Mouse (Mus musculus) liver, embryonic 14.5 days (tissue): ENCODE data around the gene Ntn1. TPM values are rescaled to one million over a fixed set of nuclear protein-coding genes. Genes with fewer than 3 reads are reported as not detected.

Experiments
- ATAC-seq: fragments of 200-750 bp; cut with Nextera tagmentation; 2 replicates; pipeline ENCODE4 v1.8.0; 2017; ENCODE audit warnings: moderate number of reproducible peaks, mild to moderate bottlenecking, moderate library complexity; ENCODE audit not compliant: insufficient read depth
- DNase-seq, 3 experiments: peaks; one replicate each; pipeline ENCODE4 v3.0.0-alpha.2; 2012 to 2013; ENCODE audit warnings: low read depth in 3 of 3, low spot score in 3 of 3
- H3K27ac ChIP-seq: fragments of 300-500 bp; sonication (generic); 2 replicates; pipeline ENCODE4 v1.5.1; 2014; ENCODE audit warnings: moderate library complexity, mild to moderate bottlenecking, control low read depth, inconsistent platforms
- H3K27me3 ChIP-seq: fragments of 300-500 bp; sonication (generic); 2 replicates; pipeline ENCODE4 v1.6.1; 2014; ENCODE audit warnings: mild to moderate bottlenecking, low read length, moderate library complexity; ENCODE audit not compliant: control insufficient read depth, insufficient read depth
- H3K36me3 ChIP-seq: fragments of 300-500 bp; sonication (generic); replicated peaks from 2 replicates; pipeline ENCODE4 v1.6.1; 2014; ENCODE audit warnings: low read depth; ENCODE audit not compliant: control insufficient read depth, insufficient read depth
- H3K4me1 ChIP-seq, 2 experiments: fragments of 200-500 bp in 1 of 2; fragments of 300-500 bp in 1 of 2; sonication (generic) in 1 of 2; replicated peaks; 2 replicates each; pipeline ENCODE4 v1.6.1; 2012 to 2014; ENCODE audit warnings: antibody characterized with exemption in 1 of 2, inconsistent platforms in 1 of 2, low read length in 1 of 2; ENCODE audit not compliant: control insufficient read depth in 2 of 2, insufficient read depth in 2 of 2
- H3K4me2 ChIP-seq: fragments of 300-500 bp; sonication (generic); 2 replicates; pipeline ENCODE4 v1.6.1; 2014; ENCODE audit warnings: low read depth, mild to moderate bottlenecking, control low read depth, moderate library complexity
- H3K4me3 ChIP-seq, 2 experiments: fragments of 200-500 bp in 1 of 2; fragments of 300-500 bp in 1 of 2; sonication (generic) in 1 of 2; 2 replicates each; pipeline ENCODE4 v1.5.1; 2012 to 2014; ENCODE audit warnings: low read depth in 2 of 2, low read length in 2 of 2, mild to moderate bottlenecking in 2 of 2, control low read depth in 1 of 2, inconsistent platforms in 1 of 2, moderate library complexity in 1 of 2; ENCODE audit not compliant: insufficient read depth in 1 of 2
- H3K9ac ChIP-seq: fragments of 300-500 bp; sonication (generic); replicated peaks from 2 replicates; pipeline ENCODE4 v1.6.1; 2014; ENCODE audit warnings: mild to moderate bottlenecking, control low read depth, moderate library complexity
- H3K9me3 ChIP-seq: fragments of 300-500 bp; sonication (generic); 2 replicates; pipeline ENCODE4 v1.6.1; 2016; ENCODE audit warnings: low read length, mixed read lengths; ENCODE audit not compliant: control insufficient read depth
- CTCF ChIP-seq: IDR thresholded peaks from 2 replicates; pipeline ENCODE4 v1.5.1; 2016; ENCODE audit warnings: antibody characterized with exemption, low read depth, control low read depth
- EP300 ChIP-seq: IDR thresholded peaks from 2 replicates; pipeline ENCODE4 v1.6.1; 2016; ENCODE audit warnings: antibody characterized with exemption, low read depth
- WGBS: fragments of 180-500 bp; shearing (Covaris S2); extraction: QIAGEN DNeasy Blood & Tissue Kit; methylation state at CpG from one replicate; pipeline ENCODE4 v1.1.7; 2014; ENCODE audit not compliant: insufficient replicate concordance; 5-methylcytosine and 5-hydroxymethylcytosine counted together
- polyA plus RNA-seq, 2 experiments: library from polyadenylated mRNA; depleted of rRNA in 1 of 2; stranded (reverse) in 1 of 2; unstranded in 1 of 2; fragments of >200 nt; fragmentation: Nextera tagmentation in 1 of 2; extraction: Ambion mirVana in 1 of 2; gene quantifications; 2 replicates each; pipeline versions ENCODE4 v1.2.1 to v1.2.3; 2012 to 2014

Ntn1 gene
- polyA plus RNA-seq, 2 experiments = 0.06 to 0.15 TPM

GRCm38 (mm10) chr11:68280001-68280510 is 120.6 kb downstream of the Ntn1 start:
- no peak overlapping the region for H3K4me3 ChIP-seq
- no peak for DNase-seq
- no peaks in the 10 kb centered on the region for H3K4me1 ChIP-seq
- no peaks in the 10 kb centered on the region for H3K9me3 ChIP-seq
- H3K4me2 ChIP-seq = no peak overlapping the region
- no peaks in the 10 kb centered on the region for H3K36me3 ChIP-seq
- no peak overlapping the region for H3K27ac ChIP-seq
- no peaks in the 10 kb centered on the region for H3K27me3 ChIP-seq
- ATAC-seq = no peak
- no peak overlapping the region for H3K9ac ChIP-seq
- no peak for TF ChIP-seq EP300
- no peak for TF ChIP-seq CTCF
- WGBS = 69% methylated on average over 10 of the region's 10 CpGs

GRCm38 (mm10) chr11:68276945-68277344 is 123.7 kb downstream of the Ntn1 start:
- 23% methylated on average over 7 of the region's 7 CpGs for WGBS
- no peak for DNase-seq

GRCm38 (mm10) chr11:68274331-68274811 is 126.3 kb downstream of the Ntn1 start:
- DNase-seq (no peak), ATAC-seq (no peak)
- no peak overlapping the region for H3K4me3 ChIP-seq
- no peaks in the 10 kb centered on the region for H3K27me3 ChIP-seq
- TF ChIP-seq CTCF = no peak
- no peak for TF ChIP-seq EP300
- no peaks in the 10 kb centered on the region for H3K9me3 ChIP-seq
- no peak overlapping the region for H3K27ac ChIP-seq
- WGBS = 54% methylated on average over 10 of the region's 10 CpGs
- H3K36me3 ChIP-seq = no peaks in the 10 kb centered on the region
- H3K4me1 ChIP-seq = no peaks in the 10 kb centered on the region
- no peak overlapping the region for H3K4me2 ChIP-seq
- H3K9ac ChIP-seq = no peak overlapping the region

More at GRCm38 (mm10) chr11:68276945-68277344, 123.7 kb downstream of the Ntn1 start:
- H3K4me1 ChIP-seq = no peaks in the 10 kb centered on the region
- no peak overlapping the region for H3K4me3 ChIP-seq
- H3K4me2 ChIP-seq = no peak overlapping the region
- H3K9me3 ChIP-seq = no peaks in the 10 kb centered on the region
- H3K9ac ChIP-seq = no peak overlapping the region
- no peaks in the 10 kb centered on the region for H3K27me3 ChIP-seq
- no peak for ATAC-seq
- H3K36me3 ChIP-seq = no peaks in the 10 kb centered on the region
- H3K27ac ChIP-seq = no peak overlapping the region
- TF ChIP-seq EP300 (no peak), CTCF (no peak)

- 69% methylated on average over 12 of the region's 12 CpGs for WGBS
- H3K4me2 ChIP-seq = no peak overlapping the region
- no peaks in the 10 kb centered on the region for H3K4me1 ChIP-seq
- TF ChIP-seq EP300 (no peak), CTCF (no peak)
- no peak overlapping the region for H3K27ac ChIP-seq
- H3K36me3 ChIP-seq = no peaks in the 10 kb centered on the region
- no peaks in the 10 kb centered on the region for H3K27me3 ChIP-seq
- H3K9me3 ChIP-seq = no peaks in the 10 kb centered on the region
- DNase-seq (no peak), ATAC-seq (no peak)
- no peak overlapping the region for H3K4me3 ChIP-seq
- H3K9ac ChIP-seq = no peak overlapping the region
These were observed 126.8 kb downstream of the Ntn1 start for GRCm38 (mm10) chr11:68273855-68274254.

GRCm38 (mm10) chr11:68270730-68271467 is 129.7 kb downstream of the Ntn1 start:
- H3K4me2 ChIP-seq = no peak overlapping the region
- no peaks in the 10 kb centered on the region for H3K9me3 ChIP-seq
- ATAC-seq (no peak), DNase-seq (no peak)
- H3K4me1 ChIP-seq = no peaks in the 10 kb centered on the region
- no peak overlapping the region for H3K27ac ChIP-seq
- no peak overlapping the region for H3K9ac ChIP-seq
- no peak for TF ChIP-seq CTCF
- no peak for TF ChIP-seq EP300
- H3K4me3 ChIP-seq = no peak overlapping the region
- no peaks in the 10 kb centered on the region for H3K36me3 ChIP-seq
- H3K27me3 ChIP-seq = no peaks in the 10 kb centered on the region
- 65% methylated on average over 19 of the region's 19 CpGs for WGBS
